Mouse (Mus musculus): ENCODE data around the gene Bean1. TPM values are rescaled to one million over a fixed set of nuclear protein-coding genes. Genes with fewer than 3 reads are reported as not detected.

The Bean1 gene
- polyA plus RNA-seq, 1 experiment: 23.0 TPM

GRCm38 (mm10) chr8:104177054-104177453, 6.8 kb downstream of the Bean1 start:
- no peaks in the 10 kb centered on the region for H3K27me3 ChIP-seq (ENCODE audit: control insufficient read depth, insufficient read depth, low read length)
- H3K4me3 ChIP-seq (replicated peaks; ENCODE audit: insufficient read depth, low read depth, low read length): no peak overlapping the region
- H3K27ac ChIP-seq (ENCODE audit: insufficient read depth, low read length): no peak overlapping the region
- 58% methylated on average over 4 of the region's 4 CpGs for WGBS
- no peaks in the 10 kb centered on the region for H3K4me1 ChIP-seq (ENCODE audit: control insufficient read depth, insufficient read depth, low read length)
- no peak for DNase-seq
- TF ChIP-seq POLR2A (IDR thresholded peaks at IDR 0.05; ENCODE audit: borderline replicate concordance, insufficient read depth, low read length): no peak
- TF ChIP-seq CTCF (IDR thresholded peaks at IDR 0.05; ENCODE audit: borderline replicate concordance, insufficient read depth, low read depth, low read length): no peak

- Histone ChIP-seq H3K27me3 (ENCODE audit: control insufficient read depth, insufficient read depth, low read length) (no peaks in the 10 kb centered on the region), H3K27ac (ENCODE audit: insufficient read depth, low read length) (no peak overlapping the region), H3K4me3 (replicated peaks; ENCODE audit: insufficient read depth, low read depth, low read length) (no peak overlapping the region), H3K4me1 (ENCODE audit: control insufficient read depth, insufficient read depth, low read length) (no peaks in the 10 kb centered on the region)
- 25% methylated on average over 6 of the region's 6 CpGs for WGBS
- DNase-seq: no peak
- TF ChIP-seq CTCF (IDR thresholded peaks at IDR 0.05; ENCODE audit: borderline replicate concordance, insufficient read depth, low read depth, low read length): no peak
- TF ChIP-seq POLR2A (IDR thresholded peaks at IDR 0.05; ENCODE audit: borderline replicate concordance, insufficient read depth, low read length): no peak
These were observed 14.7 kb downstream of the Bean1 start for GRCm38 (mm10) chr8:104184905-104185304.

- H3K4me3 ChIP-seq (replicated peaks; ENCODE audit: insufficient read depth, low read depth, low read length): no peak overlapping the region
- H3K27ac ChIP-seq (ENCODE audit: insufficient read depth, low read length): no peak overlapping the region
- DNase-seq: no peak
- TF ChIP-seq CTCF (IDR thresholded peaks at IDR 0.05; ENCODE audit: borderline replicate concordance, insufficient read depth, low read depth, low read length) (no peak), POLR2A (IDR thresholded peaks at IDR 0.05; ENCODE audit: borderline replicate concordance, insufficient read depth, low read length) (no peak)
- H3K4me1 ChIP-seq (ENCODE audit: control insufficient read depth, insufficient read depth, low read length): no peaks in the 10 kb centered on the region
- no peaks in the 10 kb centered on the region for H3K27me3 ChIP-seq (ENCODE audit: control insufficient read depth, insufficient read depth, low read length)
- WGBS: 91% methylated on average over 4 of the region's 4 CpGs
These were observed 16.6 kb downstream of the Bean1 start for GRCm38 (mm10) chr8:104186827-104187226.

GRCm38 (mm10) chr8:104187622-104188021, 17.4 kb downstream of the Bean1 start:
- DNase-seq: no peak
- WGBS: 78% methylated on average over 6 of the region's 6 CpGs
- no peak for TF ChIP-seq CTCF (IDR thresholded peaks at IDR 0.05; ENCODE audit: borderline replicate concordance, insufficient read depth, low read depth, low read length)
- no peak for TF ChIP-seq POLR2A (IDR thresholded peaks at IDR 0.05; ENCODE audit: borderline replicate concordance, insufficient read depth, low read length)
- no peaks in the 10 kb centered on the region for H3K4me1 ChIP-seq (ENCODE audit: control insufficient read depth, insufficient read depth, low read length)
- no peak overlapping the region for H3K27ac ChIP-seq (ENCODE audit: insufficient read depth, low read length)
- no peaks in the 10 kb centered on the region for H3K27me3 ChIP-seq (ENCODE audit: control insufficient read depth, insufficient read depth, low read length)
- H3K4me3 ChIP-seq (replicated peaks; ENCODE audit: insufficient read depth, low read depth, low read length): no peak overlapping the region

GRCm38 (mm10) chr8:104188459-104188858, 18.2 kb downstream of the Bean1 start:
- TF ChIP-seq CTCF (IDR thresholded peaks at IDR 0.05; ENCODE audit: borderline replicate concordance, insufficient read depth, low read depth, low read length) (no peak), POLR2A (IDR thresholded peaks at IDR 0.05; ENCODE audit: borderline replicate concordance, insufficient read depth, low read length) (no peak)
- WGBS: 62% methylated on average over 5 of the region's 5 CpGs

GRCm38 (mm10) chr8:104190777-104191468, 20.7 kb downstream of the Bean1 start:
- TF ChIP-seq POLR2A (IDR thresholded peaks at IDR 0.05; ENCODE audit: borderline replicate concordance, insufficient read depth, low read length) (no peak), CTCF (IDR thresholded peaks at IDR 0.05; ENCODE audit: borderline replicate concordance, insufficient read depth, low read depth, low read length) (no peak)
- DNase-seq: no peak
- Histone ChIP-seq H3K4me1 (ENCODE audit: control insufficient read depth, insufficient read depth, low read length) (no peaks in the 10 kb centered on the region), H3K27me3 (ENCODE audit: control insufficient read depth, insufficient read depth, low read length) (no peaks in the 10 kb centered on the region), H3K4me3 (replicated peaks; ENCODE audit: insufficient read depth, low read depth, low read length) (no peak overlapping the region), H3K27ac (ENCODE audit: insufficient read depth, low read length) (no peak overlapping the region)
- WGBS: 71% methylated on average over 6 of the region's 6 CpGs

More at GRCm38 (mm10) chr8:104188459-104188858, 18.2 kb downstream of the Bean1 start:
- Histone ChIP-seq H3K4me3 (replicated peaks; ENCODE audit: insufficient read depth, low read depth, low read length) (no peak overlapping the region), H3K27me3 (ENCODE audit: control insufficient read depth, insufficient read depth, low read length) (no peaks in the 10 kb centered on the region), H3K4me1 (ENCODE audit: control insufficient read depth, insufficient read depth, low read length) (no peaks in the 10 kb centered on the region), H3K27ac (ENCODE audit: insufficient read depth, low read length) (no peak overlapping the region)
- DNase-seq: no peak

- Histone ChIP-seq H3K27me3 (ENCODE audit: control insufficient read depth, insufficient read depth, low read length) (no peaks in the 10 kb centered on the region), H3K4me1 (ENCODE audit: control insufficient read depth, insufficient read depth, low read length) (no peaks in the 10 kb centered on the region), H3K4me3 (replicated peaks; ENCODE audit: insufficient read depth, low read depth, low read length) (no peak overlapping the region), H3K27ac (ENCODE audit: insufficient read depth, low read length) (no peak overlapping the region)
- no peak for DNase-seq
- 16% methylated on average over 11 of the region's 11 CpGs for WGBS
- TF ChIP-seq CTCF (IDR thresholded peaks at IDR 0.05; ENCODE audit: borderline replicate concordance, insufficient read depth, low read depth, low read length): no peak
- TF ChIP-seq POLR2A (IDR thresholded peaks at IDR 0.05; ENCODE audit: borderline replicate concordance, insufficient read depth, low read length): no peak
These were observed 21.3 kb downstream of the Bean1 start for GRCm38 (mm10) chr8:104191496-104191895.

GRCm38 (mm10) chr8:104199802-104200201, 29.6 kb downstream of the Bean1 start:
- Histone ChIP-seq H3K27ac (ENCODE audit: insufficient read depth, low read length) (no peak overlapping the region), H3K27me3 (ENCODE audit: control insufficient read depth, insufficient read depth, low read length) (no peaks in the 10 kb centered on the region), H3K4me3 (replicated peaks; ENCODE audit: insufficient read depth, low read depth, low read length) (no peak overlapping the region), H3K4me1 (ENCODE audit: control insufficient read depth, insufficient read depth, low read length) (no peaks in the 10 kb centered on the region)
- no peak for DNase-seq
- TF ChIP-seq POLR2A (IDR thresholded peaks at IDR 0.05; ENCODE audit: borderline replicate concordance, insufficient read depth, low read length): no peak
- TF ChIP-seq CTCF (IDR thresholded peaks at IDR 0.05; ENCODE audit: borderline replicate concordance, insufficient read depth, low read depth, low read length): no peak
- 74% methylated on average over 5 of the region's 5 CpGs for WGBS

All from cerebellum, adult 2 months (tissue).